Mouse (Mus musculus) liver, embryonic 14.5 days (tissue): ENCODE data around the gene Actn1.

Experiments
- CTCF ChIP-seq: IDR thresholded peaks from 2 replicates; pipeline ENCODE4 v1.5.1; 2016; ENCODE audit warnings: antibody characterized with exemption, low read depth, control low read depth
- EP300 ChIP-seq: IDR thresholded peaks from 2 replicates; pipeline ENCODE4 v1.6.1; 2016; ENCODE audit warnings: antibody characterized with exemption, low read depth

DNA sequence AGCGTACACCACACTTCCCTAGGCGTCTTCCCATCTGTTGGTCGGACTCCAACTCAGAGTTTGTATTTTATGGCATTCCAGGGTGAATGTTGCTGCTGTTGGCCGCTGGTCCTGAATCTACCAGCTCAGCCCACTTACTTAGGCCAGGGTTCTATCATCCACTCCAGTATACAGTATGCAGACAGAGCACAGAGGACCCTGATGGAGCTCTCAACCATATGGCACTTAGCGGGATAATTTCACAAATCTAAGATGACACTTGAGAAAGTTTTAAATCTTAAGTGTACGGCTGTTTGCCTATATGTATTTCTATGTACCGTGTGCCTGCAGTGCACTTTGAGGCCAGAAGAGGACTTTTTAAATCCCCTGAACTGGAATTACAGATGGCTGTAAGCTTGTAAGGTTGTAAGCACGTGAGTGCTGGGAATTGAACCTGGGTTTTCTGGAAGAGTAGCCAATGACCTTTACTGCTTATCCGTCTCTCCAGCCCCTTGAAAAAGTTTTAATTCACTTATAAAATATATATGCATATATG lies 127.1 kb downstream of the Actn1 start:
- TF ChIP-seq CTCF: no peak
- no peak for TF ChIP-seq EP300
